Mouse (Mus musculus) left cerebral cortex, postnatal 36 days (tissue): ENCODE data around the gene Lacc1. TPM values are rescaled to one million over a fixed set of nuclear protein-coding genes. Genes with fewer than 3 reads are reported as not detected.
"Not testable (repeated sequence)": the region's sequence is repeated elsewhere in the genome, so short reads cannot be mapped to it uniquely, and the experiment has no call there.

Source experiments
- DNase-seq, 2 experiments: peaks; one replicate each; pipeline ENCODE4 v3.0.0; 2021 to 2022; ENCODE audit warnings: low spot score in 2 of 2, mixed read lengths in 1 of 2
- intact Hi-C: fragments of 180-260 bp; cut with DNase I; formaldehyde crosslinking; loops from one replicate; pipeline ENCODE4 v1.15.1; 2025
- total RNA-seq, 2 experiments: library from RNA; stranded (reverse); gene quantifications; 2 replicates each; pipeline ENCODE4 v1.2.3; 2021

The Lacc1 gene
- total RNA-seq, 2 experiments from 2014 or later = 4.3 to 5.0 TPM

DNA sequence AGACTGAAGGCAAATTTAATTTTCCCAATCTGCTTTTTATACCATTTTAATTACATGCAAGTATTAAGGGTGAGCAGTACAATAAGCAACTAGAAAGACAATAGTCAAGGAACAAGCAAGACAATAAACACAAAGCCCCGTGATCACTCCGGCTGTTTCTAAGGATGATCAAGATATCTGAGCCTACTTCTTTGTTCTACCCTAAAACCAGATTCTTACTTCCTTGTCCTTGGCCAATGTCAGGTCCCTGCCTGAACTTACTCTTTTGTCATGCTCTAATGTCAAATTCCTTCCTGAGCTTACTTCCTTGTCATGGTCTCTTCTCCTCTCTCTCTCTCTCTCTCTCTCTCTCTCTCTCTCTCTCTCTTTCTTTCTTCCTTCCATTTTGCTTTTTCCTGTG lies 46.4 kb downstream of the Lacc1 start:
- intact Hi-C loops, DNase-seq: not testable (repeated sequence)

DNA sequence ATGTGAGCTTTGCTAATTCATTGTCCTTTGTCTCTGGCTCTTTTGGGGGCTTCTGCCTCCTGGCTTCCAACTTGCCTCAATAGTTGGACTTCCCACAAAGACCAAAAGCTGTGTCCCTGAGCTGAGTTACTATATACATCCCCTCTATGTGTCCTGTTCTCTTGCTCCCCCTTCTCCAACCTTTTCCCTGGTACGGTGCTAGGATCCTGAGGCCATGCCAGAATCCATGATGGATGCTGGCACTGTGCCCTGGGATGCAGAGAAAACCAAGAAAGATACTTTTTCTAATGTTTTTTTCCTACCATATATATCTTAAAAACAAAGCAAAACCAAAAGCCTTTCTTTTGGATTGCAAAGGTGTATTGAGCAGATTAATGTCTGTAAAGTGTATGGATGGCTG lies 54.9 kb downstream of the Lacc1 start:
- intact Hi-C loops = no loop called here

DNA sequence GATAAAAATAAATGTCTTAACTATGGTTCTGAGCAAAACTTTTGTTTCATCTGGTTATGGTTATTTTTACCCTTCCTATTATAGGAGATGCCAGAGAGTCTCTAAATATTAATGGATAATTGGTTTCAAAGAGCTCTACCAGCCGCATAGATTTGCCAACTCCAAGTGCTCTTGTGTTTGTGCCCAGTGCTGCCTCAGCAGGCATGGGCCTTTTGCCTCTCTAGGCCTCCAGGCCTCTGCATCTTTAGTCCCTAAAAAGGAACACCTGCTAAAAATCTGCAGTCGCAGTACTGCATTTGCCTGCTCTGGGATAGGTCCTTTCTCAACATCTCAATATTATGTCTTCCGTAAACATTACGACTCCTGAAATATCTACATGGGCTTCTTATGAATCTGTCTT lies 55.5 kb downstream of the Lacc1 start:
- DNase-seq = no peak
- intact Hi-C loops = no loop called here

More for the DNA sequence above, 54.9 kb downstream of the Lacc1 start:
- no peak for DNase-seq

DNA sequence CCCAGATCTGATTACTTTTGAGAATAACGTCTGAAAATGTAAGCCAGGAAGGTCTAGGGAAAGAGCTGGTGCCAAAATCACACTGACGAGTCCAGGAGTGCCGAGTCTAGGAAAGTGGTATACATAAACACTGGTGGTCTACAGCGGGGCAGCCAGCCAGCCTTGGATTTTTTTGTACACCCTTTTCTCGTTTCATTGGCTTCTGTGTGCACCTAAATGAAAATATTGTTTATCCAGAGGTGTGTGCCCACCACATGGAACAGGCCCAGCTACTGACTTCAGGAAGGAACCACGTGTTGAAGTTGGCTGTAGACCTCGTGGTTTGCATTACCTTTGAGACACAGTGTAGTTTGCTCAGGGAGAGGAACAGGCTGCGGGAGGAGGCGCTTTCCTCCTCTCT lies 57.1 kb downstream of the Lacc1 start:
- intact Hi-C loops = no loop called here
- DNase-seq = no peak

Other genes starting within 250 kb of the Lacc1 start
- gene Ccdc122, start 132 bp downstream of the Lacc1 start, total RNA-seq = 1 to 10 TPM; 1.5 to 1.7 TPM
- gene Enox1, start 119.9 kb upstream of the Lacc1 start, total RNA-seq = 10 to 100 TPM; 36.4 to 62.3 TPM